Mouse (Mus musculus): ENCODE measurements around the gene Fgfr2. TPM values are rescaled to one million over a fixed set of nuclear protein-coding genes. Genes with fewer than 3 reads are reported as not detected.

Fgfr2 gene
- polyA plus RNA-seq, 1 experiment from 2014 or later = 137 TPM

DNA sequence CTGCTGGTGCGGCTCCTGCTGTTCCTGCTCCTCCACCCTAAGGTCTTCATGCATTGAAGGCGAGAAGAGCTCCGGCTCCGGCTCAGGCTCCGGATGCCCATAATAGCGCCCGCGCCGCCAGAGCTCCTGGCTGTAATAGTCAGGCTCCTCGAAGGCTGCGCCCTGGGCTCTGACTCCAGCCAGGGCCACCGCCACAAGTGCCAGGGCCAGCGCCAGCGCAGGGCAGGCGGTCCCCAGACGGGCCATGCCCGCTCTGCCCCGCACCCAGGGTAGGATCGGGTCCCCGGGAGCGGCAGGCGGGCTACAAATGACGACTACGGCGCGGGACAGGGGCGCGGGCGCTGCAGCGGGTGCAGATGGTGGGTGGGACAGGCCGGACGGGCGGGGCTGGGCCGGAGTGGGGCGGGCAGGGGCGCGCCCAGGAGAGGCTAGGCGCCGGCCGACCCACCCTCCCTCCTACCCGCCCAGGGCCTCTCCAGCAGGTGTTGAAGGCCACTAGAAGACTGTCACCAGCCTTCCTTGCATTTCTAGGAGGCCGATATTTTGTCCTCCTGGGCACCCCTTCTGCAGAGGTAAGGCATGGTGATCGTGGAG, 968.7 kb downstream of the Fgfr2 start, which contains the start of gene Cpxm2:
Gene Cpxm2 (minus strand): TSS at position 372 of the 594 bp plus-strand sequence.
- ATAC-seq (ENCODE audit: insufficient number of reproducible peaks, low FRiP score, low TSS enrichment, low read depth) = peak; percentile 59; the same call in 1 of the 2 replicates
- H3K4me1 ChIP-seq = peaks cover 15% of the 10 kb centered on the region
- WGBS = 2% methylated on average over 43 of the region's 43 CpGs
- no peaks in the 10 kb centered on the region for H3K9me3 ChIP-seq (replicated peaks)
- H3K9ac ChIP-seq = peak within 1 kb of the TSS; percentile 35; the same call in 1 of the 2 replicates
- peak within 1 kb of the TSS; percentile 84 for H3K4me2 ChIP-seq (replicated peaks)
- peaks cover 39% of the 10 kb centered on the region for H3K27me3 ChIP-seq
- no peaks in the 10 kb centered on the region for H3K36me3 ChIP-seq
- H3K4me3 ChIP-seq (replicated peaks) = peak within 1 kb of the TSS; percentile 49
- H3K27ac ChIP-seq (replicated peaks) = no peak within 1 kb of the TSS

DNA sequence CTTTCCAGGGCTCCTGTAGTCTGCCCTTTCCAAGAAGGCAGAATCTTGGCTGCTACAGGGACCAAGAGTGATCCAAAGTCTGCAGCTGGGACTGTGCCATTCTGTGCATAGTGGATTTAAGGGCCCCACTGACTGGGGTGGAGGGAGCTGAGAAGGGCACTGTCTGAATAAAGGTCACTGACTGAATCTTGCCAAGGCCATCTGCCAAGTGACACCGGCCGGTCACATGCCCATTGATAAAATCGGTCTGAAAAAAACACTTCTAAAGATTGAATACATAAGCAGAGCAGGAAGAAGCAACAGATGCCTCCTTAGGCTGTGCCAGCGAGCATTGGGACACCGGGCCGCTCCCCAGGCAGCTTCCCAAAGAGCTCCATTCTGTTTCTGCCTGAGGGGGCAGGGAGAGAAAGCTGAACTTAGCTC, 969.4 kb downstream of the Fgfr2 start:
- 36% methylated on average over 6 of the region's 6 CpGs for WGBS
- no peak overlapping the region for H3K27ac ChIP-seq (replicated peaks)
- no peaks in the 10 kb centered on the region for H3K9me3 ChIP-seq (replicated peaks)
- H3K4me2 ChIP-seq (replicated peaks) = peak overlapping the region; percentile 84
- peaks cover 15% of the 10 kb centered on the region for H3K4me1 ChIP-seq
- H3K4me3 ChIP-seq (replicated peaks) = peak overlapping the region; percentile 49
- H3K9ac ChIP-seq = no peak overlapping the region
- peaks cover 39% of the 10 kb centered on the region for H3K27me3 ChIP-seq
- no peaks in the 10 kb centered on the region for H3K36me3 ChIP-seq
- ATAC-seq (ENCODE audit: insufficient number of reproducible peaks, low FRiP score, low TSS enrichment, low read depth) = no peak

DNA sequence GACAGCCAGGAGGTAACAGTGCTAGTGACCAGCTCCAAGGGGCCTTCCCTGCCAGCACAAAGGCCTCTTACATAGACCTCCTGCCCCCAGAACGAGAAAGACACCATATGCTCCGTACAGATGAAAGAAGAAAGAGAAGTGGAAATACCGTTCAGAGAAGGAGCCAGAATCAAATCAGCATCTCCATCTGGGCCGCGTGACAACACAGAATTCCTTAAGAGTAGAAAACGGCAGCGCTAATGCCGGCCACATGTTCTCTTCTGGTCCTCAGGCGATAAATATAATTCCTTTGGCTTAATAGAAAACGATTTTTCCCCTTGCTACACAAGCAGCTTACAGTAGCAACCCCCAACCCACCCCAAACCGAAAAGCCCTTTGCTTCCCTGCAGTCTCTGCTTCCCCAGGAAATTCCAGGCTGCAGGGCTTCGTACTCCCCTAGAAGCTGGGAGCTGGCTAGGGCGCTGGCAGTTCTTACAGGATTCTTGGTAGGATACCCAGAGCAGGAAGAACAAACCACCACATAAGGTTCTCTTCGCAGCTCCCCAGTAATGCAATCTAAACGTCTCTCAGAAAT, 977.8 kb downstream of the Fgfr2 start:
- Histone ChIP-seq H3K36me3 (no peaks in the 10 kb centered on the region), H3K4me3 (replicated peaks) (no peak overlapping the region), H3K4me2 (replicated peaks) (no peak overlapping the region), H3K27ac (replicated peaks) (peak overlapping the region; percentile 53; the same call in 1 of the 2 replicates), H3K9me3 (replicated peaks) (no peaks in the 10 kb centered on the region), H3K4me1 (peaks cover 16% of the 10 kb centered on the region), H3K27me3 (no peaks in the 10 kb centered on the region), H3K9ac (no peak overlapping the region)
- 35% methylated on average over 15 of the region's 15 CpGs for WGBS
- ATAC-seq (ENCODE audit: insufficient number of reproducible peaks, low FRiP score, low TSS enrichment, low read depth) = peak; percentile 36; the same call in 1 of the 2 replicates

DNA sequence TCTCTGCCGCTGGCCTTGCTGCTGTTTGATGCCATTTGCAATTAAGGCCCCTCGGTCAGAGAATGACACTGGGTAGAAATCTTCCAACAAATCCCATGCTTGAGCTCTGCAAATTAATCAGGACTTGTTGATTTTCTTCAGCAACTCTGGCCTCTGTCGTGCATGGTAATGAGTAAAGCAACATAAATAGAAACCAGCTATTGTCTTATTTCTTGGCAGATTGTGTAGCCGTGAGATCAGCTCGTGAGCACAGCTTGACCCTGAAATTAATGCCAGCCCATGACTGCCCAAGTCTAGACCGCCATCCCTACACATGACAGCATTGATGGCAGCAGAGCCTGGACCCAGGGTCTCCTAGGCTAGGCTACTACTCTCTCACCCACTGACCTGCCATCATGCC, 994.5 kb downstream of the Fgfr2 start:
- Histone ChIP-seq H3K4me1 (no peaks in the 10 kb centered on the region), H3K9me3 (replicated peaks) (no peaks in the 10 kb centered on the region), H3K4me2 (replicated peaks) (no peak overlapping the region), H3K27ac (replicated peaks) (no peak overlapping the region), H3K4me3 (replicated peaks) (no peak overlapping the region), H3K9ac (no peak overlapping the region), H3K27me3 (no peaks in the 10 kb centered on the region; the same call in 1 of the 2 replicates), H3K36me3 (no peaks in the 10 kb centered on the region)
- WGBS = 64% methylated on average over 6 of the region's 6 CpGs
- no peak for ATAC-seq (ENCODE audit: insufficient number of reproducible peaks, low FRiP score, low TSS enrichment, low read depth)

DNA sequence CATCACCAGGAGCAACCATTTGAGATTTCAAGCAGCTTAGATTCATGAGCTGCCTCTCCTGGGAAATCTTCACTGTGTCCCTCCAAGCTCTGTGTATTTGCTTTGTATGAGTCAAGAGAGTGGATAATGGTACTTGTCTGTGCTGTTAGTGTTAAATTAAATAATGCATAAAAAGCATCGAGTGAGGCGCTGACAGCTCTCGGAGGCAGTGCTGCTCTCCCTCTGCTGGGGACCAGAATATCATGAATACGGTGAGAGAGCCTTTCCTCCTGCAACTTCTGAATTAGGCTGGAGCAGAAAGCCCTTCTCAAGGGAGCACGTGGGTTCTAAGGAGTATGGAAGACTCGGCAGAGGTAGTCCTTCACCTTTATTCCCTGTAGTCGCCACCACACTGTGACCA, 998.2 kb downstream of the Fgfr2 start:
- no peak overlapping the region for H3K9ac ChIP-seq
- H3K4me1 ChIP-seq = no peaks in the 10 kb centered on the region
- H3K4me3 ChIP-seq (replicated peaks) = no peak overlapping the region
- H3K27me3 ChIP-seq = no peaks in the 10 kb centered on the region; the same call in 1 of the 2 replicates
- 62% methylated on average over 7 of the region's 7 CpGs for WGBS
- no peak for ATAC-seq (ENCODE audit: insufficient number of reproducible peaks, low FRiP score, low TSS enrichment, low read depth)
- H3K4me2 ChIP-seq (replicated peaks) = no peak overlapping the region
- no peaks in the 10 kb centered on the region for H3K9me3 ChIP-seq (replicated peaks)
- no peak overlapping the region for H3K27ac ChIP-seq (replicated peaks)
- no peaks in the 10 kb centered on the region for H3K36me3 ChIP-seq

DNA sequence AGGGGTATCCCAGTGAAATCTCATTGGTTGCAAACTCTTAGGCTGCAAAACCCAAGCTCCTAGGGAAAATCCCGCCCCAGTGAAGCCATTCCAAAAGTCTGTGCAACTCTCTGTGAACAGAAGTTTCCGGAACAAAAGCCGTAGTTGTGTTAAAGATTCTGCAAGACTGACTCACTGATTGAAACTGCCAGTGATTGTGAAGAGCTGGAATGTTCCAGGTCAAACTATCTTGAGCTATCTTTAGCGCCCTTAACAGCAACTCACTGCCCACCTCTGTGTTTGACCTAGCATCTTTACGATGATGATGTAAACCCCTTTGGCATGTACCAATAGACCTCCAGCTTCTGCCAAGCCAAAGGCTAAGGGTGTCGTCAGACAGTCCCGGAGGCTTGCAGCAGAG, 999.9 kb downstream of the Fgfr2 start:
- Histone ChIP-seq H3K27ac (replicated peaks) (no peak overlapping the region), H3K27me3 (no peaks in the 10 kb centered on the region; the same call in 1 of the 2 replicates), H3K4me3 (replicated peaks) (no peak overlapping the region), H3K9me3 (replicated peaks) (no peaks in the 10 kb centered on the region), H3K9ac (no peak overlapping the region), H3K4me1 (no peaks in the 10 kb centered on the region), H3K4me2 (replicated peaks) (no peak overlapping the region), H3K36me3 (no peaks in the 10 kb centered on the region)
- WGBS = 78% methylated on average over 7 of the region's 7 CpGs
- ATAC-seq (ENCODE audit: insufficient number of reproducible peaks, low FRiP score, low TSS enrichment, low read depth) = no peak

DNA sequence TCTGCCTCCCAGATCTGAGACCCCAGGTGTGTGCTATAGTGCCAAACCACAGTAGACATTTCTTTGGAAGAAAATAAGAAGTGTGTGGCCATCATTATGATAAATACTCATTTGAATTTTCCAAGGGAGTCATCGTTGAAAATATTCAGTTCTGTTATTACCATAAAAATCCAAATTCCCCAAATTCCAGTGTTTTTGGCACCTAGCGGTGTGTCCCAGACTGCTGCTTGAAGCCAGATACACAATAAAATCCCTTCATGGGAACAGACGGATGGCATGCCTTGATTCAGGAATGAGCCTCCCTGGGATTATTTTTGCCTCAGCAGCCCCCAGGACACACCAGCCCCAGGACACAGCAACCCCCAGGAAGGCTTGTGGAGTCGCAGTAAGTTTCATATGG, 1003.3 kb downstream of the Fgfr2 start:
- no peaks in the 10 kb centered on the region for H3K9me3 ChIP-seq (replicated peaks)
- 57% methylated on average over 4 of the region's 4 CpGs for WGBS
- H3K4me1 ChIP-seq = no peaks in the 10 kb centered on the region
- H3K36me3 ChIP-seq = no peaks in the 10 kb centered on the region
- H3K4me3 ChIP-seq (replicated peaks) = no peak overlapping the region
- H3K27ac ChIP-seq (replicated peaks) = no peak overlapping the region
- H3K4me2 ChIP-seq (replicated peaks) = no peak overlapping the region
- H3K27me3 ChIP-seq = no peaks in the 10 kb centered on the region
- no peak overlapping the region for H3K9ac ChIP-seq
- ATAC-seq (ENCODE audit: insufficient number of reproducible peaks, low FRiP score, low TSS enrichment, low read depth) = no peak

DNA sequence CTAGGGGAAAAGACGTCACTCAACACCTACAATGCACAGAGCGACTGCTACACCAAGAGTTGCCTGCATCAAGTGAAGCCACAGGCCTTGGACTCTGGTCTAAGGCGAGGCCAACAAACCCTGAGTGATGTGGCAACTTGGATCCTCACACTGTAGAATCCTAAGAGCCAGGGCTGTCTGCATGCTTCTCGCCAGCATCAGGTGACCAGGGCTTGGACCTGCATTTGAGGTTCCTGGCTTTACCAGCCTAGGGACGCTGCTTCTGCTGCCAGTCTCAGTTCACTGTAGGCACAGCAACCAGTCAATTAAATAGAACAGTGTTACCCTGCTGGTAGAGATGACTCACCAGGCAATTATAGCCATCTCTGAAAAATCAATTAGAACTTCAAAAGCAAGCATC, 1011.4 kb downstream of the Fgfr2 start:
- no peaks in the 10 kb centered on the region for H3K4me1 ChIP-seq
- no peaks in the 10 kb centered on the region; the same call in 1 of the 2 replicates for H3K27me3 ChIP-seq
- no peak overlapping the region for H3K27ac ChIP-seq (replicated peaks)
- no peaks in the 10 kb centered on the region for H3K9me3 ChIP-seq (replicated peaks)
- no peak overlapping the region for H3K9ac ChIP-seq
- WGBS = 74% methylated on average over 5 of the region's 5 CpGs
- no peak overlapping the region for H3K4me3 ChIP-seq (replicated peaks)
- no peak overlapping the region for H3K4me2 ChIP-seq (replicated peaks)
- no peak for ATAC-seq (ENCODE audit: insufficient number of reproducible peaks, low FRiP score, low TSS enrichment, low read depth)
- no peaks in the 10 kb centered on the region for H3K36me3 ChIP-seq

DNA sequence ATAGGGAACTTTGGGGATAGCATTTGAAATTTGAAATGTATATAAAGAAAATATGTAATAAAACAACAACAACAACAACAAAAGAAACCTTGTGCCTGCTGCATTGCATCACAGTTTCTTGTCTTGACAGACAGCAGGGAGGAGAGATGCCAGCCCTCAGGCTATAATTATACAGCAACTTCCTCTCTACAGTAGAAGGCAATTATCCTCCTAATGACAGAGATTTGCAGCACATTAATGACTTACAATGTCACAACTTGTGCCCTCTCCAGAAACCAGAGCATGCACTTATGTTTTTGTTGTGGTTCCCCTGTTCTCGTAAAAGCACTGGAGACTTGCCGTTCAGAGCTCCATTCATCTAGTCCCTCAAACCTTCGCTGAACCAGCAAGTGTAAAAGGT, 1012.8 kb downstream of the Fgfr2 start:
- H3K9me3 ChIP-seq (replicated peaks) = no peaks in the 10 kb centered on the region
- H3K27me3 ChIP-seq = no peaks in the 10 kb centered on the region; the same call in 1 of the 2 replicates
- no peak overlapping the region for H3K27ac ChIP-seq (replicated peaks)
- no peak overlapping the region for H3K4me2 ChIP-seq (replicated peaks)
- no peaks in the 10 kb centered on the region for H3K36me3 ChIP-seq
- H3K9ac ChIP-seq = no peak overlapping the region
- WGBS = 42% methylated on average over 3 of the region's 3 CpGs
- H3K4me1 ChIP-seq = no peaks in the 10 kb centered on the region
- ATAC-seq (ENCODE audit: insufficient number of reproducible peaks, low FRiP score, low TSS enrichment, low read depth) = no peak
- no peak overlapping the region for H3K4me3 ChIP-seq (replicated peaks)

DNA sequence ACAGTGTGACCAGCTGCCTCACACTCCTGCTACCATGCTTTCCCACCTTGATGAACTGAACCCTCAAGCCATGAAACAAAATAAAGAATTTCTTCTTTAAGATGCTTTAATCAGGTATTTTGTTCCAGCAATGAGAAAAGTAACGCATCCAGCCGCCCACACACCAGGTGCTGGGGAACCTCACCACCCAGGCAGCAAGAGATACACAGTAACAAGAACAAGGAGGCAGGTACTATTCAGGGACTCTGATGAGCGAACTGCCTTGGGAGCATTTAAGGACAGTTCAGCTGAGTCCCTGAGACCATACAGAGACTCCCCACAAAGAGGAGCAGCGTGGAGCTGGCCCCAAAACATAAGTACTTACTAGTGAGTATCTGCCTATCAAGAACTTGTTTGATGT, 1016.3 kb downstream of the Fgfr2 start:
- Histone ChIP-seq H3K9me3 (replicated peaks) (no peaks in the 10 kb centered on the region), H3K27ac (replicated peaks) (no peak overlapping the region), H3K36me3 (no peaks in the 10 kb centered on the region), H3K27me3 (no peaks in the 10 kb centered on the region), H3K4me1 (no peaks in the 10 kb centered on the region), H3K9ac (no peak overlapping the region), H3K4me3 (replicated peaks) (no peak overlapping the region), H3K4me2 (replicated peaks) (no peak overlapping the region)
- 73% methylated on average over 4 of the region's 4 CpGs for WGBS
- ATAC-seq (ENCODE audit: insufficient number of reproducible peaks, low FRiP score, low TSS enrichment, low read depth) = no peak

DNA sequence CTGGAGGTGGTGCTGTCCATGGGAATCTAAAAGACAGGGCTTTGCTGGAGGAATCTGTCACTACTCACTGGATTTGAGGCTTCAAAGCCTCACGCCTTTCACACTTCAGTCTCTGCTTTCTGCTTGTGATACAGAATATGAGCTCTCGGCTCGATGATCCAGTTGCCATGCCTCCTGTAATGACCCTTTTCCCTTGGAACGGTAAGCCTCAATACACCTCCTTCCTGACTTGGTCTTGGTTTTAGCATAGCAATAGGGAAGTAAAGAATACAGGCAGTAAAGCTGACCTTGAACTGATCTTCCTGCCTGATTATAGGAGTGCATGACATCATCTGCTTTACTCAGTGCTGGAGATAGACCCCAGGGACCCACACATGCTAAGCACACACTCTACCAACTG, 1017.8 kb downstream of the Fgfr2 start:
- no peaks in the 10 kb centered on the region for H3K9me3 ChIP-seq (replicated peaks)
- no peaks in the 10 kb centered on the region for H3K27me3 ChIP-seq
- no peak overlapping the region for H3K9ac ChIP-seq
- H3K4me2 ChIP-seq (replicated peaks) = no peak overlapping the region
- ATAC-seq (ENCODE audit: insufficient number of reproducible peaks, low FRiP score, low TSS enrichment, low read depth) = no peak
- 73% methylated on average over 4 of the region's 4 CpGs for WGBS
- no peak overlapping the region for H3K27ac ChIP-seq (replicated peaks)
- H3K36me3 ChIP-seq = no peaks in the 10 kb centered on the region
- no peak overlapping the region for H3K4me3 ChIP-seq (replicated peaks)
- no peaks in the 10 kb centered on the region for H3K4me1 ChIP-seq

DNA sequence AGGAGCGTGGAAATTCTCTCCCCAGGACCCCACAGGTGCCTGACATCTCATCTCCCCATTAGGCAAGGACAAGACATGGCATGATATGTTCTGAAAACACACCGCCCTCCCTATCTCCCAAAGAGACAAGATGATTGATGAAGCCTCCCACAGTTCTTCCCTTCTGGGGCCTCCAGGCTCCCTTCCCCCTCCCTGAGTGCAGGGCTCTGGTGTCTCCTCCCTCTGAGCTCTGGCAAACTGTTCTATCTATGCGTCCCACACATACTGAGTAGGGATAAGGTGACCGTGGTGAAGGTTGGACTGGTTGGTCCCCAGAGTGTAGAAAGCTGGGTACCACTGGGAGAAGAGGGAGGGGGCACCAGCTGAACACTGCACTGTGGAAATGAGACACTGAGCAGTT, 1024.7 kb downstream of the Fgfr2 start:
- Histone ChIP-seq H3K4me1 (peaks cover 11% of the 10 kb centered on the region), H3K27me3 (no peaks in the 10 kb centered on the region), H3K4me3 (replicated peaks) (no peak overlapping the region), H3K9me3 (replicated peaks) (no peaks in the 10 kb centered on the region), H3K4me2 (replicated peaks) (no peak overlapping the region), H3K9ac (no peak overlapping the region), H3K36me3 (no peaks in the 10 kb centered on the region), H3K27ac (replicated peaks) (no peak overlapping the region)
- WGBS = 56% methylated on average over 4 of the region's 4 CpGs
- ATAC-seq (ENCODE audit: insufficient number of reproducible peaks, low FRiP score, low TSS enrichment, low read depth) = no peak

All from embryonic facial prominence, embryonic 15.5 days (tissue).